Mouse (Mus musculus): ENCODE data around the gene Clec2g. TPM values are rescaled to one million over a fixed set of nuclear protein-coding genes. Genes with fewer than 3 reads are reported as not detected.
"Not testable (repeated sequence)": the region's sequence is repeated elsewhere in the genome, so short reads cannot be mapped to it uniquely, and the experiment has no call there.

Clec2g gene
- polyA plus RNA-seq, 1 experiment from 2014 or later: not detected

- no peak overlapping the region for H3K4me3 ChIP-seq (ENCODE audit: low read depth, low read length)
- no peaks in the 10 kb centered on the region for H3K9me3 ChIP-seq (ENCODE audit: control insufficient read depth, low read length)
- H3K27ac ChIP-seq (ENCODE audit: low read depth, low read length): no peak overlapping the region
- no peaks in the 10 kb centered on the region for H3K27me3 ChIP-seq (ENCODE audit: control insufficient read depth, insufficient read depth, low read length)
- H3K4me2 ChIP-seq: no peak overlapping the region
- 80% methylated on average over 1 of the region's 1 CpGs for WGBS
- H3K36me3 ChIP-seq (ENCODE audit: control insufficient read depth, insufficient read depth, low read length): no peaks in the 10 kb centered on the region
- no peak for ATAC-seq (ENCODE audit: low FRiP score)
- H3K9ac ChIP-seq (ENCODE audit: low read length): no peak overlapping the region
- no peak for DNase-seq (ENCODE audit: low spot score, missing footprints)
- no peaks in the 10 kb centered on the region for H3K4me1 ChIP-seq (ENCODE audit: control insufficient read depth, insufficient read depth, low read length)
Observed at GRCm38 (mm10) chr6:128969741-128970140, 35.6 kb downstream of the Clec2g start.

- not testable (repeated sequence) for H3K9me3 ChIP-seq (ENCODE audit: control insufficient read depth, low read length); H3K4me2 ChIP-seq; H3K27ac ChIP-seq (ENCODE audit: low read depth, low read length); DNase-seq (ENCODE audit: low spot score, missing footprints); H3K9ac ChIP-seq (ENCODE audit: low read length); H3K27me3 ChIP-seq (ENCODE audit: control insufficient read depth, insufficient read depth, low read length); H3K4me3 ChIP-seq (ENCODE audit: low read depth, low read length); H3K36me3 ChIP-seq (ENCODE audit: control insufficient read depth, insufficient read depth, low read length); ATAC-seq (ENCODE audit: low FRiP score); H3K4me1 ChIP-seq (ENCODE audit: control insufficient read depth, insufficient read depth, low read length)
- WGBS: 97% methylated on average over 20 of the region's 20 CpGs
Observed at GRCm38 (mm10) chr6:128970508-128971393, 36.6 kb downstream of the Clec2g start.

GRCm38 (mm10) chr6:128971394-128972039 lies 37.3 kb downstream of the Clec2g start:
- Histone ChIP-seq H3K36me3 (ENCODE audit: control insufficient read depth, insufficient read depth, low read length) (no peaks in the 10 kb centered on the region), H3K9ac (ENCODE audit: low read length) (no peak overlapping the region), H3K27ac (ENCODE audit: low read depth, low read length) (no peak overlapping the region), H3K4me2 (no peak overlapping the region), H3K27me3 (ENCODE audit: control insufficient read depth, insufficient read depth, low read length) (no peaks in the 10 kb centered on the region), H3K4me1 (ENCODE audit: control insufficient read depth, insufficient read depth, low read length) (no peaks in the 10 kb centered on the region), H3K4me3 (ENCODE audit: low read depth, low read length) (no peak overlapping the region), H3K9me3 (ENCODE audit: control insufficient read depth, low read length) (no peaks in the 10 kb centered on the region)
- ATAC-seq (ENCODE audit: low FRiP score) (no peak), DNase-seq (ENCODE audit: low spot score, missing footprints) (no peak)
- 77% methylated on average over 1 of the region's 1 CpGs for WGBS

GRCm38 (mm10) chr6:128972156-128972555 lies 38.0 kb downstream of the Clec2g start:
- no peaks in the 10 kb centered on the region for H3K36me3 ChIP-seq (ENCODE audit: control insufficient read depth, insufficient read depth, low read length)
- no peak overlapping the region for H3K4me2 ChIP-seq
- H3K27me3 ChIP-seq (ENCODE audit: control insufficient read depth, insufficient read depth, low read length): no peaks in the 10 kb centered on the region
- ATAC-seq (ENCODE audit: low FRiP score): 0 out of 2 replicates have a peak, but pooled peaks have one; percentile 46
- no peak overlapping the region for H3K9ac ChIP-seq (ENCODE audit: low read length)
- no peak overlapping the region for H3K4me3 ChIP-seq (ENCODE audit: low read depth, low read length)
- no peak for DNase-seq (ENCODE audit: low spot score, missing footprints)
- WGBS: 94% methylated on average over 2 of the region's 2 CpGs
- no peaks in the 10 kb centered on the region for H3K4me1 ChIP-seq (ENCODE audit: control insufficient read depth, insufficient read depth, low read length)
- no peaks in the 10 kb centered on the region for H3K9me3 ChIP-seq (ENCODE audit: control insufficient read depth, low read length)
- no peak overlapping the region for H3K27ac ChIP-seq (ENCODE audit: low read depth, low read length)

- Histone ChIP-seq H3K36me3 (ENCODE audit: control insufficient read depth, insufficient read depth, low read length) (no peaks in the 10 kb centered on the region), H3K9me3 (ENCODE audit: control insufficient read depth, low read length) (no peaks in the 10 kb centered on the region), H3K4me1 (ENCODE audit: control insufficient read depth, insufficient read depth, low read length) (no peaks in the 10 kb centered on the region), H3K9ac (ENCODE audit: low read length) (no peak overlapping the region), H3K4me2 (no peak overlapping the region), H3K27ac (ENCODE audit: low read depth, low read length) (no peak overlapping the region), H3K4me3 (ENCODE audit: low read depth, low read length) (no peak overlapping the region), H3K27me3 (ENCODE audit: control insufficient read depth, insufficient read depth, low read length) (no peaks in the 10 kb centered on the region)
- no peak for DNase-seq (ENCODE audit: low spot score, missing footprints)
- 91% methylated on average over 5 of the region's 5 CpGs for WGBS
- ATAC-seq (ENCODE audit: low FRiP score): no peak
Observed at GRCm38 (mm10) chr6:128972687-128973438, 38.7 kb downstream of the Clec2g start.

- 94% methylated on average over 3 of the region's 3 CpGs for WGBS
- no peaks in the 10 kb centered on the region for H3K36me3 ChIP-seq (ENCODE audit: control insufficient read depth, insufficient read depth, low read length)
Observed at GRCm38 (mm10) chr6:128973439-128973697, 39.2 kb downstream of the Clec2g start.

GRCm38 (mm10) chr6:128974850-128975249 lies 40.7 kb downstream of the Clec2g start:
- not testable (repeated sequence) for ATAC-seq (ENCODE audit: low FRiP score); H3K27me3 ChIP-seq (ENCODE audit: control insufficient read depth, insufficient read depth, low read length); H3K4me2 ChIP-seq; DNase-seq (ENCODE audit: low spot score, missing footprints); H3K9ac ChIP-seq (ENCODE audit: low read length); H3K9me3 ChIP-seq (ENCODE audit: control insufficient read depth, low read length); H3K36me3 ChIP-seq (ENCODE audit: control insufficient read depth, insufficient read depth, low read length); H3K27ac ChIP-seq (ENCODE audit: low read depth, low read length); H3K4me1 ChIP-seq (ENCODE audit: control insufficient read depth, insufficient read depth, low read length); H3K4me3 ChIP-seq (ENCODE audit: low read depth, low read length)

More at GRCm38 (mm10) chr6:128973439-128973697, 39.2 kb downstream of the Clec2g start:
- Histone ChIP-seq H3K27ac (ENCODE audit: low read depth, low read length) (no peak overlapping the region), H3K4me1 (ENCODE audit: control insufficient read depth, insufficient read depth, low read length) (no peaks in the 10 kb centered on the region), H3K4me3 (ENCODE audit: low read depth, low read length) (no peak overlapping the region), H3K27me3 (ENCODE audit: control insufficient read depth, insufficient read depth, low read length) (no peaks in the 10 kb centered on the region), H3K9me3 (ENCODE audit: control insufficient read depth, low read length) (no peaks in the 10 kb centered on the region), H3K4me2 (no peak overlapping the region), H3K9ac (ENCODE audit: low read length) (no peak overlapping the region)
- ATAC-seq (ENCODE audit: low FRiP score) (no peak), DNase-seq (ENCODE audit: low spot score, missing footprints) (no peak)

- no peaks in the 10 kb centered on the region for H3K36me3 ChIP-seq (ENCODE audit: control insufficient read depth, insufficient read depth, low read length)
- no peak overlapping the region for H3K4me3 ChIP-seq (ENCODE audit: low read depth, low read length)
- H3K27me3 ChIP-seq (ENCODE audit: control insufficient read depth, insufficient read depth, low read length): no peaks in the 10 kb centered on the region
- H3K27ac ChIP-seq (ENCODE audit: low read depth, low read length): no peak overlapping the region
- H3K4me2 ChIP-seq: no peak overlapping the region
- no peaks in the 10 kb centered on the region for H3K4me1 ChIP-seq (ENCODE audit: control insufficient read depth, insufficient read depth, low read length)
- ATAC-seq (ENCODE audit: low FRiP score) (no peak), DNase-seq (ENCODE audit: low spot score, missing footprints) (no peak)
- no peaks in the 10 kb centered on the region for H3K9me3 ChIP-seq (ENCODE audit: control insufficient read depth, low read length)
- H3K9ac ChIP-seq (ENCODE audit: low read length): no peak overlapping the region
Observed at GRCm38 (mm10) chr6:128976194-128976593, 42.0 kb downstream of the Clec2g start.

All from midbrain, embryonic 11.5 days (tissue).